Mouse (Mus musculus): ENCODE data around the gene Spp1.

Spp1 gene

GRCm38 (mm10) chr5:104434835-104435301 is at the start of gene Spp1:
Gene Spp1, plus strand, starts transcription at chr5:104435118.
- DNase-seq = no peak

- no peak for DNase-seq
These were observed 49.4 kb upstream of the Spp1 start for GRCm38 (mm10) chr5:104385521-104385920.

- DNase-seq = no peak
These were observed 48.0 kb upstream of the Spp1 start for GRCm38 (mm10) chr5:104386908-104387307.

- DNase-seq = no peak
These were observed 44.0 kb upstream of the Spp1 start for GRCm38 (mm10) chr5:104390962-104391361.

- DNase-seq = no peak
These were observed 42.1 kb upstream of the Spp1 start for GRCm38 (mm10) chr5:104392784-104393183.

- DNase-seq = no peak
These were observed 38.6 kb upstream of the Spp1 start for GRCm38 (mm10) chr5:104396286-104396685.

- DNase-seq = no peak
These were observed 36.9 kb upstream of the Spp1 start for GRCm38 (mm10) chr5:104398001-104398400.

- DNase-seq = no peak
These were observed 35.5 kb upstream of the Spp1 start for GRCm38 (mm10) chr5:104399291-104399950.

GRCm38 (mm10) chr5:104399970-104400369 is 34.9 kb upstream of the Spp1 start:
- DNase-seq = no peak

- DNase-seq = no peak
These were observed 32.3 kb upstream of the Spp1 start for GRCm38 (mm10) chr5:104402651-104403050.

GRCm38 (mm10) chr5:104403351-104403750 is 31.6 kb upstream of the Spp1 start:
- DNase-seq = no peak

- no peak for DNase-seq
These were observed 30.4 kb upstream of the Spp1 start for GRCm38 (mm10) chr5:104404551-104404950.

GRCm38 (mm10) chr5:104405051-104405450 is 29.9 kb upstream of the Spp1 start:
- no peak for DNase-seq

GRCm38 (mm10) chr5:104406756-104407155 is 28.2 kb upstream of the Spp1 start:
- DNase-seq = no peak

- no peak for DNase-seq
These were observed 27.2 kb upstream of the Spp1 start for GRCm38 (mm10) chr5:104407541-104408231.

GRCm38 (mm10) chr5:104408549-104408948 is 26.4 kb upstream of the Spp1 start:
- DNase-seq = no peak

- no peak for DNase-seq
These were observed 18.9 kb upstream of the Spp1 start for GRCm38 (mm10) chr5:104415999-104416398.

- no peak for DNase-seq
These were observed 17.9 kb upstream of the Spp1 start for GRCm38 (mm10) chr5:104417028-104417427.

GRCm38 (mm10) chr5:104417721-104418120 is 17.2 kb upstream of the Spp1 start:
- DNase-seq = no peak

- no peak for DNase-seq
These were observed 12.9 kb upstream of the Spp1 start for GRCm38 (mm10) chr5:104422039-104422438.

GRCm38 (mm10) chr5:104423861-104424260 is 11.1 kb upstream of the Spp1 start:
- DNase-seq = no peak

GRCm38 (mm10) chr5:104425949-104426348 is 9.0 kb upstream of the Spp1 start:
- no peak for DNase-seq

- DNase-seq = peak; percentile 18
These were observed 2.0 kb upstream of the Spp1 start for GRCm38 (mm10) chr5:104432886-104433285.

- no peak for DNase-seq
These were observed 851 bp upstream of the Spp1 start for GRCm38 (mm10) chr5:104433968-104434565.

Data from right cerebral cortex, postnatal 14 days (tissue).